Mouse (Mus musculus) B cell, adult 67 days (primary cell): ENCODE measurements around the gene Gm14444. TPM values are rescaled to one million over a fixed set of nuclear protein-coding genes. Genes with fewer than 3 reads are reported as not detected.

ENCODE experiments used
- total RNA-seq, 2 experiments: library from RNA; stranded (reverse); gene quantifications; 4 replicates each; pipeline ENCODE4 v1.2.4; 2023

Gm14444 gene
- not detected for total RNA-seq

GRCm38 (mm10) chr2:175010022-175010421, at the start of gene Gm14444:
TSS of gene Gm14444 (plus strand) at chr2:175010241.

GRCm38 (mm10) chr2:175067681-175068261, 57.7 kb downstream of the Gm14444 start, which contains the start of gene Gm14393:
TSS of gene Gm14393 (minus strand) at chr2:175067781.

Other genes starting within 250 kb of the Gm14444 start
- gene Edn3, start 249.6 kb upstream of the Gm14444 start, total RNA-seq, result not detected
- not detected for gene Gm14393, start 57.5 kb downstream of the Gm14444 start, total RNA-seq
- 1 to 10 TPM; 1.5 to 1.9 TPM for gene Gm14399, start 131.8 kb downstream of the Gm14444 start, total RNA-seq
- under 1 TPM; 0.20 to 0.30 TPM for gene Gm14443, start 165.6 kb downstream of the Gm14444 start, total RNA-seq
- gene Gm14391, start 196.7 kb downstream of the Gm14444 start, total RNA-seq, result 10 to 100 TPM; 14.5 to 22.2 TPM